Mouse (Mus musculus): ENCODE measurements at regions not wholly inside any gene's neighbourhood (a gene's known extent, or its start where the extent isn't known, plus 50 kb on each side); places are given as distances from the start of the nearest gene placed in this dataset.

- ATAC-seq (replicated peaks; ENCODE audit: insufficient number of reproducible peaks, low FRiP score, low TSS enrichment, low read depth) = no peak
- Histone ChIP-seq H3K9me3 (replicated peaks; ENCODE audit: control insufficient read depth, low read length) (no peaks in the 10 kb centered on the region), H3K27me3 (ENCODE audit: control insufficient read depth, insufficient read depth, low read length) (no peaks in the 10 kb centered on the region), H3K4me1 (ENCODE audit: control insufficient read depth, insufficient read depth, low read length) (no peaks in the 10 kb centered on the region), H3K36me3 (replicated peaks; ENCODE audit: control insufficient read depth, insufficient read depth, low read depth, low read length) (no peaks in the 10 kb centered on the region), H3K4me3 (ENCODE audit: low read depth, low read length) (no peak overlapping the region), H3K27ac (replicated peaks; ENCODE audit: low read depth, low read length) (no peak overlapping the region), H3K4me2 (ENCODE audit: low read depth, low read length) (no peak overlapping the region), H3K9ac (replicated peaks; ENCODE audit: low read length) (no peak overlapping the region)
- no peak for DNase-seq (ENCODE audit: low spot score)
- 95% methylated on average over 2 of the region's 2 CpGs for WGBS
These were observed 812.5 kb downstream of the Phf3 start for GRCm38 (mm10) chr1:30061242-30061641.

- Histone ChIP-seq H3K36me3 (replicated peaks; ENCODE audit: control insufficient read depth, insufficient read depth, low read depth, low read length) (no peaks in the 10 kb centered on the region), H3K9ac (replicated peaks; ENCODE audit: low read length) (no peak overlapping the region), H3K27me3 (ENCODE audit: control insufficient read depth, insufficient read depth, low read length) (no peaks in the 10 kb centered on the region), H3K4me1 (ENCODE audit: control insufficient read depth, insufficient read depth, low read length) (no peaks in the 10 kb centered on the region), H3K4me2 (ENCODE audit: low read depth, low read length) (no peak overlapping the region), H3K27ac (replicated peaks; ENCODE audit: low read depth, low read length) (no peak overlapping the region), H3K4me3 (ENCODE audit: low read depth, low read length) (no peak overlapping the region), H3K9me3 (replicated peaks; ENCODE audit: control insufficient read depth, low read length) (no peaks in the 10 kb centered on the region)
- 0 out of 2 replicates have a peak, but pooled peaks have one; percentile 48 for ATAC-seq (replicated peaks; ENCODE audit: insufficient number of reproducible peaks, low FRiP score, low TSS enrichment, low read depth)
- 18% methylated on average over 1 of the region's 1 CpGs for WGBS
- DNase-seq (ENCODE audit: low spot score) = peak; percentile 65
These were observed 812.9 kb downstream of the Phf3 start for GRCm38 (mm10) chr1:30060806-30061205.

GRCm38 (mm10) chr1:30017596-30017995, 856.1 kb downstream of the Phf3 start:
- H3K4me2 ChIP-seq (ENCODE audit: low read depth, low read length) = no peak overlapping the region
- DNase-seq (ENCODE audit: low spot score) (no peak), ATAC-seq (replicated peaks; ENCODE audit: insufficient number of reproducible peaks, low FRiP score, low TSS enrichment, low read depth) (no peak)
- no peaks in the 10 kb centered on the region for H3K36me3 ChIP-seq (replicated peaks; ENCODE audit: control insufficient read depth, insufficient read depth, low read depth, low read length)
- H3K4me3 ChIP-seq (ENCODE audit: low read depth, low read length) = no peak overlapping the region
- H3K27me3 ChIP-seq (ENCODE audit: control insufficient read depth, insufficient read depth, low read length) = no peaks in the 10 kb centered on the region
- H3K9ac ChIP-seq (replicated peaks; ENCODE audit: low read length) = no peak overlapping the region
- no peaks in the 10 kb centered on the region for H3K4me1 ChIP-seq (ENCODE audit: control insufficient read depth, insufficient read depth, low read length)
- no peaks in the 10 kb centered on the region for H3K9me3 ChIP-seq (replicated peaks; ENCODE audit: control insufficient read depth, low read length)
- no peak overlapping the region for H3K27ac ChIP-seq (replicated peaks; ENCODE audit: low read depth, low read length)

- ATAC-seq (replicated peaks; ENCODE audit: insufficient number of reproducible peaks, low FRiP score, low TSS enrichment, low read depth) (no peak), DNase-seq (ENCODE audit: low spot score) (no peak)
- Histone ChIP-seq H3K36me3 (replicated peaks; ENCODE audit: control insufficient read depth, insufficient read depth, low read depth, low read length) (no peaks in the 10 kb centered on the region), H3K27me3 (ENCODE audit: control insufficient read depth, insufficient read depth, low read length) (no peaks in the 10 kb centered on the region), H3K27ac (replicated peaks; ENCODE audit: low read depth, low read length) (no peak overlapping the region), H3K4me2 (ENCODE audit: low read depth, low read length) (no peak overlapping the region), H3K9ac (replicated peaks; ENCODE audit: low read length) (no peak overlapping the region), H3K4me1 (ENCODE audit: control insufficient read depth, insufficient read depth, low read length) (no peaks in the 10 kb centered on the region), H3K9me3 (replicated peaks; ENCODE audit: control insufficient read depth, low read length) (no peaks in the 10 kb centered on the region), H3K4me3 (ENCODE audit: low read depth, low read length) (no peak overlapping the region)
- 46% methylated on average over 1 of the region's 1 CpGs for WGBS
These were observed 864.9 kb downstream of the Phf3 start for GRCm38 (mm10) chr1:30008757-30009340.
